Mouse (Mus musculus): ENCODE results near the gene Arhgap4.

Gene Arhgap4

GRCm38 (mm10) chrX:73854326-73855086 is 67.2 kb downstream of the Arhgap4 start:
- in situ Hi-C loops (cut with MboI) = no loop called here

Data from mature B cell (primary cell).